Mouse (Mus musculus): ENCODE measurements around the gene Elavl3.

The Elavl3 gene

DNA sequence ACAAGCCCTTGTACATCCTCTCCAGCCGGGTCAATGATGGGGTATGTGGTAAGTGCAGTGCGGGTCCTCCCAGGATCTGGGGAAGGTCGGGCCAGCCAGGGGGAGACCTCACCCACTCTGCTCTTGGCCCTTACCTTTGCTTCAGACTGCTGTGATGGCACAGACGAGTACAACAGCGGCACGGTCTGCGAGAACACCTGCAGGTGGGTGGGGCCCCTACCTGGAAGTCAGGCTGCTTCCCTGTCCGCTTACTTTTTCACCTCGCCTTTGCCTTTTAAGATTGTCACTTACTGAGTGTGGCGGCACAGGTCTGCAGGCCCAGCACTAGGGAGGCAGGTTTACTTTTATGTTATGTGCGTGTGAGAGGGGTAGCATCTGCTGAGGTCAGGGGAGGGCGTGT is 47.3 kb downstream of the Elavl3 start:
- no peak for DNase-seq (ENCODE audit: low spot score in 2 of 2)

DNA sequence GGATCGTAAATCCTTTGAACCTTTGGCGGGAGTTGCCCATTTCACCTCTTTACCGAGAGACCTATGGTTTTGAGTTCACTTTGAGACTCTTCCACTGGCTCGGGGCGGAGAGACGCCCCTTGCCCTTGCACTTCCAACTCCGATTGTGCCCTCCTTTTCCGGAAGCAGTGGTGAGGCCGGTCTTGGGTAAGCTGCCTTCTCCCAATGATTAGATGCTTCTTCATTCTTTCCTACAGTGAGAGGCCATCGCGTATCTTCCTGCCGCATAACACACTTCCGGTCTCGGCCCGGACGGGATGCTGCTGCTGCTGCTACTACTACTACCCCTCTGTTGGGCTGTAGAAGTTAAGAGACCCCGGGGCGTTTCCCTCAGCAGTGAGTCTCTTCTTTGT is 48.7 kb downstream of the Elavl3 start:
- no peak for DNase-seq (ENCODE audit: low spot score in 2 of 2)

DNA sequence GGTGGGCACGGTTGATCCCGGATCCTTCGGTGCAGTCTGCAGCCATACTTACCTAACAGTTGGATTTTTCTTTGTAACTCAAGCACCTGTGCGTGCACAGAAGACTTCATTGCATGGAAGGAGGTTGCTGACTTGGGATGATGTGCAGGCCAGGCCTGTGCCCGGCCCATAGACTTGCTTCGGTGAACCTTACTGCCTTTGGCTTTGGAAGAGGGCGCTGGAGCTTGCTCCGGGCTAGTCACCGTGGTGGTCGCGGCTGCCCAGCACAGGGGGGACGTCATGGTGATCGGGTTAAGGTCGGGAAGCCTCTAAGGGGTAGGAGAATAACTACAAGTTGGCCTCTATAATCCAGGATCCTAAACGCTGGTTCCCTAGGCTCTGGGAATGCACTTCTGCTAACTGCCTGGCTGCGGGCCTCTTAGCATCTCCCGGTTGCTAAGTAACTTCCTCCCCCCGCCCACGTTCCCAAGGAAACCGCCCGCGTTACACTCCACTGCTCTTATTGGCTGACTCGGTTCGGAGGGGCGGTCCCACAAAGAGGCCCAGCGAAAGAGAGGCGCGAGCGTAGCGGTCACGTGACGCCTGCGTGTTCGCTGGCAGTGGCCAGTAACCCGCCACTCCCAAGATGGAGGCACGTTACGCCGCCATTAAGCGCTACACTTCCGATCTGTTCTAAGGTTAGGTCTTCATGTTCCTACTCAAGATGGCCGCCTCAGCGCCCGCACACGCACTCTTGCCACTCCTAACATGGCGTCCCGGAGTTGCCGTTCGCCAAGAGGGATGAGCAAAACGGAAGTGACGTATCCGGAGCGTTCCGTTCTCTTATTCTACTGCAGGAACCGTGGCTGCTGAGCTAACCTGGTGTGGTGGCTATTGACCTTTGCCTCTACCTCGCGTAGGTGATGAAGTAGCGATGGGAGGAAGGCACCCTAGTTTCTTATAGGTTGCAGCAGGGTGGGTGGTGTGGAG is 49.3 kb downstream of the Elavl3 start, which contains the start of the genes Ccdc151 and Prkcsh:
Gene Ccdc151 (minus strand): TSS at position 441 of the 969 bp plus-strand sequence.
Gene Prkcsh (plus strand): TSS at position 613 of the 969 bp plus-strand sequence.
- DNase-seq (ENCODE audit: low spot score in 2 of 2), result peak; percentile 100

DNA sequence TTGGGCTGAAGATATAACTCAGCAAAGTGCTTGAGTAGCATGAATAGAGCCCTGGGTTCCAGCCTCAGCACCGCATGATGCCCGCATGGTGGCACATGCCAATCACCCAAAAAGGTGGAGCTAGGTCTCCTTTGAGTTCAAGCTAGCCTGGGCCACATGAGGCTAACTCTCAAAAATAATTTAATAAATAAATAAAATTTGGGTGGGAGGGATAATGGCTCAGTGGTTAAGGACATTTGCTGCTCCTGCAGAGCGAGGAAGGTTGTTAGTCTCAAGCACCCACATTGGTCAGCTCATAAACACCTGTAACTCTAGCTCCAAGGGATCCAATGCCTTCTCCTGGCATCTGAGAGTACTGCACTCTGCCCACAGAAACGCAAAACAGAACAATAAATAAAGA is 50.2 kb downstream of the Elavl3 start:
- no peak for DNase-seq (ENCODE audit: low spot score in 2 of 2)

DNA sequence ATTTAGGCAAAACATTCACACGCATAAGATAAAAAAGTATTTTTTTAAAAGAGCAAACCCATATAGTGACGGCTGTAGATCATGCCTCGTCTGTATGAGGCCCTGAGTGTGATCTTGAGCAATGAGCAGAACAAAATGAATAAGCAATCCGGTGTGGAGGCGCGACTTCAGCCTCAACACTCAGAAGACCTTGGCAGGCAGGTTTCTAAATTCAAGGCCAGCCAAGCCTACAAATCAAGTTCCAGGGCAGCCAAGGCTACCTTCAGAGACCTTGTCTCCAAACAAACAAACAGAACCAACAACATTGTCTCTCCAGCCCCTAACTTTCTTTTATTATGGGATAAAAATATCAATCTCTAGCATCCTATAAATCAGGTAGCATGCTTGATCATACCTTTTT is 51.5 kb downstream of the Elavl3 start:
- DNase-seq (ENCODE audit: low spot score in 2 of 2), result no peak

DNA sequence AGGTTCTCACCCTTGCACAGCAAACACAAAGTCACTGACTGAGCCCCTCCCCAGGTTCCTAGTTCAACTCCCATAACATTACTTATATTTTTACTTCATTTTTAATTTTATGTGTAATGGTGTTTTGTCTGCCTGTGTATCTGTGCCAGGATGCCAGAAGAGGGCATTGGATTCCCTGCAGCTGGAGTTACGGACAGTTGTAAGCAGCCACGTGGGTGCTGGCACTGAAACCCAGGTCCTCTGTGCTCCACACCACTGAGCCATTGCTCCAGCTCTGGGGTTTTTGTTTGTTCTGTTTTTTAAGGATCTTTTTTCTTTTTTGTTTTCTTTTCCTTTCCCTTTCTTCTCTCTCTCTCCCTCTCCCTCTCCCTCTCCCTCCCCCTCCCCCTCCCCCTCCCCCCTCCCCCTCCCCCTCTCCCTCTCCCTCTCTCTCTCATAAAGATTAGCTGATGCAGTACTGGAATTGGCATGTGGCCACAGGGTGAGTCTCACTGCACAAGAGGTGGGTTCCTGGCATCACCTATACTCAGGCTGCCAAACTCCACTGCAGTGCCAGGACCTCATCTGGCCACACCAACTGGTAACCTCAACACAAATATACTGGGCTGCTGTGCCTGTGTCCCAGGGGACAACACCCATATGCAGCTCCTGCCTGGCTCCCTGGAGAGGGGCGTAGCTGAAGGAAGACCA is 55.5 kb downstream of the Elavl3 start:
- DNase-seq (ENCODE audit: low spot score in 2 of 2), result no peak

DNA sequence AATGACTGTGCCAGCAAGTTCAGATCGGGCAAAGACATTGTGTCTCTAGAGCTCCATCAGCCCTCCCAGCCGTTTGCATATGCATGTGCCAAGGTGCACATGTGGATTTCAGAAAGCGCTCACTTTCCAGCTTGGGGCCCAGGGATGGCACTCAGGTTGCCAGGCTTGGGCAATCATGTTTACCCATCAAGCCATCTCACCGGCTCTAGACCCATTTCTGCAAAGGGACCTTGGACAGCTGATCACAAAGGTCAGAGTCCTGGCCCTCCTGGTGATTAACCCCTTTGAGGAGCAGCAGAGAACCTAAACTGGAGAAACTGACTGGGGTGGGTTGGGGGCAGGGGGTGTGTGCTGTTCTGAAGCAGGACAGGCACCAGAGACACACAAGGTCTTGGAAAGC is 59.6 kb downstream of the Elavl3 start:
- no peak for DNase-seq (ENCODE audit: low spot score in 2 of 2)

DNA sequence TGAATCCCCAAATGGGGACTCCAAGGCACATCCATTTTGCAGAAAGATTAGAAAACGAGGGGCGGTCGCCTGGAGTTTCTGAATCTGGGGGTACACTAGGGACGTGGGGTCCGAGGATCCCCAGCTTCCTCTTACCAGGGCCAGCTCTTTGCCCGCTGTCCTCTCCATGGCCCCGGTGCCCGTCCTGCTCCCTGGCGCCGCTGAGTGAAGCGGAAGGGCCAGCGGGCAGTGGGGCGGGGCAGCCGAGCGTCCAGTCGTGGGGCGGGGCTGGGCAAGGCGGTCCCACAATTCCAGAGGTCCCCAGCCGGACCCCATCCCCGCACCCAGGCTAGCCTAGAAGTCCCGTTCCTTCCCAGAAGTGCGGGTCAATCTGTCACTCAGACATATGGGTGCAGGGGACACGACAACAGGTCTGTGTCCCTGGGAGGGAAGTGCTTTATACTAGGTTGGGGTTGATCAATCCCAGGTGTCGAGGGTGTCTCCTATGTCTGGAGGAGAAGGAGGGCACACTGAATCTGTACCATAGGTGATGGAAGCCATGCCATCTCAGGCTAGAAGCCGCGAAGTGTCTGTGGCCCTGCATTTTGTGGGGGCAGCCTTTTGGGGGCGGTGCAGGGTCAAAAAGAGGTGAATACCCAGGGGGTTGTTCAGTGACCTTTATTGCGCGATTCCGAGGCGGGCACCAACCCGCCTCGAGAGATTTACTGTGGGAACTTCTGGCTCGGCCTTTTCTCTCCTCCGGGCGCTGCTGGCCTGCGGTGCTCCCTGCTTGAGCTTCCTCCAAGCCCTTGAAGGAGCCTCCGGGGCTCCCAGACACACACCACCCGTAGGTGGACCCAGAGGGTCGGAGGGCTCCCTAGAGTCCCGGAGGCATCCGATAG is 62.4 kb downstream of the Elavl3 start, which contains the start of gene Rgl3:
Gene Rgl3 (minus strand): TSS at position 217 of the 881 bp plus-strand sequence.
- DNase-seq (ENCODE audit: low spot score in 2 of 2), result peak; percentile 51 to 57

DNA sequence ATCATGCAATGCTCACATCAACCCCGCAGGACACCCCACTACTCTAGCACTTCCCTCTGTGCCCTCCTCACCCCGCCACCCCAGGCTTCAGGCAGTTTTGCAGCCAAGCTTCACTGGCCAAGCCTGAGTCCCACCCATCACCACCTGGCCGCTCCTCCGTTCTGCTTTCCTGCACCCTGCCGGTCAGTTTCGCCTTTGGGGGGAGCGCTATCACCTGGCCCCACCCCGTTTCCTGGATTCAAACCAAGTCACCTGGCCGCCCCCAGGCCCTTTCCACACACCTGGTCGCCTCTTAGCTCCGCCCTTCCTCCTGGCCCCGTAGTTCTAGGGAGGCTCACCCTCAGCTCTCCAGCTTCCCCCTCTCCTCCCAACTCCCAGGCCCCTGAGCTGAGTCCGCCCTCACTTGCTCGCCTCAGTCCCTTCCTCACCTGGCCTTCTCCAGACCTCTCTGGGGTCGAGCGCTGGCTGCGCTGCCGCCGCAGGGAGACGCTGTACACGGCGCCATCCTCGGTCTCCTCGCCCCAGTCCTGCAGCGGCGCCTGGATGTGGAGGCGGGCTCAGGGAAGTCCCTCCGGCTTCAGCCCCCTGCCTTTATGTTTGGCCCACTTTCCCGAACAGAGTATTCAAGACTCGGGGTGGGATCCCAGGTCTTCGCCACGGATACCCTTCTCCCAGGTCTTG is 63.3 kb downstream of the Elavl3 start:
- DNase-seq (ENCODE audit: low spot score in 2 of 2), result no peak

DNA sequence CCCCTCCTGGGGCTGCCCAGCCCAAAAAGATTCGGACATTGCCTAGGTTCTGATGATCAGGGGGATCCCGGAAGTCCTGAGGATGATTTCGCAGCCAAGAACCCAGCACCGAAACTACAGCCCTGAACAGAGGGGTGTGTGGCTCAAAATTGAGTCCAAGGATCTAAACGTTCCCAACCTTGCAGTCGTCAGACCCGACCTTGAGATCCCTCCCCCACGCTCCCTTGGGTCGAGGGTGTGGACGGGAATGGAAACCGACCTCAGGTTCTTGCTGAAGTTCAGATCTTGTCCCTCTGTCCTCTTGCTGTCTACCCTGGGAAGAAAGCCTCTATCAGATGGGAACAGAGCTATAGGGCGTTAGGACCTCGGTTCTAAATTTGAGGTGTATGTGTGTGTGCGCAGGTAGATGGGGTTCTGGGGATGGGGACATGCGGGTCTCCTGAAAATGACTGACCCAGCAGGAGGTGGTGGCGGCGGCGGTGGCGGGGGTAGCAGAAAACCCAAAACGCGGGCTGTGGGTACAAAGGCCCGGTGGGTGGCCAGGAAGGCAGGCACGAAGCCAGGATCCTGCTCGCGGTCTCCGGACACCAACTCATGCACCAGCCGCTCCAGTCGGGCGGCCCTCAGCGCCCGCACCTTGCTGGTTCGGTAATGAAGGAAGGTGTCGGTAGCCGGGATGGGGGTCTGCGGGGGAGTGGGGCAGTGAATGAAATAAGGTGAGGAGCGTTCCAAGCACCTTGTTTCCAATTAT is 64.1 kb downstream of the Elavl3 start:
- no peak for DNase-seq (ENCODE audit: low spot score in 2 of 2)

DNA sequence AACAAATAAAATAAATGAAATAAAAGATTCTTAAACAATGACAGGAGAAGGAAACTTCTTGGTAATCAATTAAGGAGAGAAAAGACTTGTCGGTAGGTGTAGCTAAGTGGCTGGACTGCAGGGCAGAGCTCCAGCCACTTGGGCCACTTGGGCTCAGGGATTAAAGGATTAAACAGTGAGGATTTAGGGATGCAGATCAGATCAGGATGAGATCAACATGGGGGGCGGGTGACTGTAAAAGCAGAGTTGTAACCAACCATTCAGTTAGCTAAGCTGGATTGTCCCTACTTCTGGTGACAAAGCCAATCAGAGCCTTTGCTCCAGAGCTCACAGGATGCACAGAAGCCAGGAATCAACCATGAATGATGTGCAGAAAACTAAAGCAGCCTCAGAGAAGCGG is 67.9 kb downstream of the Elavl3 start:
- no peak for DNase-seq (ENCODE audit: low spot score in 2 of 2)

DNA sequence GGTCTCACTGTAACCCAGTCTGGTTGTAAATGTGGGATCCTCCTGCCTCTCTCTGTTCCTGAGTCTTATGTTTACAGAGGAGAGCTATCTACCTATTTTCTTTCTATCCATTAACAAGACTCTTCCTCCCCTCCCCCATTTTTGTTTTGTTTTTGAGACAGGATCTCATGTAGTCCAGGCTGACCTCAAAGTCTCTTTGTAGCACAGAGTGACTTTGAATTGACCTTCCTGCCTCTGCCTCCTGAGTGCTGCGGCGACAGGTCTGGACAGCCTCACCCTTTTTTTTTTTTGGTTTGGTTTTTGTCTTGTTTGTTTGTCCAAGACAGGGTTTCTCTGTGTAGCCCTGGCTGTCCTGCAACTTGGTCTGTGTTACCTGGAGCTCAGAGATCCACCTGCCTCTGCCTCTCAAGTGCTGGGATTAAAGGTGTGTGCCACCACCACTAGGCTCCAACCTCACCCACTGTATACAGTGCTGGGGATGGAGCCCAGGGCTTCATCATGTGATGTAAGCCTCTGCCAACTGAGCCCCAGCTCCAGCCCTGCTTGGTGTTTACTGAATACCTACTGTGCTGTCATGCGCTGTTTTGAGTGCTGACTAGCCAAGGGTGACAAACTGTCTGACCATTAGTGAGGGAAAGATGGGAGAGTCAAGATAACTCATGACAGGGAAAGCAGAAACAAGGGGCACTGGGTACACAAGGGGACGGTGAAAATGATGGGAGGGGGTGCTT is 73.3 kb downstream of the Elavl3 start:
- no peak for DNase-seq (ENCODE audit: low spot score in 2 of 2)

DNA sequence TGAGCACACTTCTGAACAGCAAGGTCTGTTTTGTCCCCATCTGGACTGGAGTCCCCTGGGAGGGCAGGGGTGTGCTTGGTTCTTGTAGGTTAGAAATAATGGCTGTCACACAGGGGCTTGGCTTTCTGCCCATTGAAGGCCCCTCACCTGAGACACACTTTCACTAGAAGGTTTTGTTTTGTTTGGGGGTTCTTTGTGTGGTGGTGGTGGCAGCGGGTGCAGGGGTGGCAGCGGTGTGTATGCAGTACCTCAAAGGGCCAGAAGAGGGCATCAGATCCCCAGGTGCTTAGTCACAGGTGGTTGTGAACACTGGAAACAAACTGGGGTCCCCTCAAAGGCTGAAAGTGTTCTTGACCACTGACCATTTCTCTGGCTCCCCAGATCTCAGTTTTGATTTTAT is 73.9 kb downstream of the Elavl3 start:
- no peak for DNase-seq (ENCODE audit: low spot score in 2 of 2)

DNA sequence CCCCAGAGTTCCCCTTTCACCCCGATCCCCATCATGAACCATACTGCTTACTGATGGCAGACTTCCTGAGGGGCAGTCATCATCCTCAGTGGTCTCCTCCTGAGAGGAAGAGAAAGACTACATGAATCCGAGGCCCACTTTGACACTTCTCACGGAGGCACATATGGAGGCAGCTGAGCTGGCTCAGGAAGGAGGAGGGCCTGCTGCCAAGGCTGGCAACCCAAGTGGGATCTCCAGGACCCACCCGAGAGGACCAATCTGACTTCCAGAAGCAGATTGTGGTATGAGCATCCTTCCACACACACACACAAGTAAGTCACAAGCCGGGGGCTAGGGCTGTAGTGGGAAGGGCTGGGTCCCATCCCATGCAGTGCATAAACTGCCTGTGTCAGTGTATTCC is 74.5 kb downstream of the Elavl3 start:
- DNase-seq (ENCODE audit: low spot score in 2 of 2), result no peak

DNA sequence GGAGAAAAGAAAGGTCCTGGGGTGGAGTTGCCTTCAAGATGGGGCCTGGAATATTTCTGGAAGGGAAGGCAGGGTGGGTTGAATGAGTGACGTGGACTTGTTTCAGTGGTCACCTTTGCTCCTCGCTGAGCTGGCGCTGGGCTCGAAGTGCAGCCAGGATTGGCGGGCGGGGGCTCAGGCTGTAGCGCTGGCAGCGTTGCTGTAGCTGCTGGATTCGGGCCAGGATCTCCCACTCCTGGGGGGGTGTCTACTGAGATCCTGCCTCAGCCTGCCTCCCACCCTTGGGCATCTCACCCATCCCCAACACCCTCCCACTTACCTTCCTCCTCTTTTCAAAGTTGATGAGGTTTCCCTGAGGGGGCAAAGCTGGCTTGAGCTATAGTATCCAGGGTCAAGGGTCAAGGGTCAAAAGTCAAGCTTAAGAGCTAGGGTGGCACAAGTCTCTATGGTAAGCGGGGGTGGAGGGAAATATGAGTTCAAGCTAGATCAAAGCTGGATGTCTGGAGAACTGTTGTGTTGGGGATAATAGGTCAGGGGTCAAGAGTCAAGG is 75.1 kb downstream of the Elavl3 start:
- DNase-seq (ENCODE audit: low spot score in 2 of 2), result no peak

DNA sequence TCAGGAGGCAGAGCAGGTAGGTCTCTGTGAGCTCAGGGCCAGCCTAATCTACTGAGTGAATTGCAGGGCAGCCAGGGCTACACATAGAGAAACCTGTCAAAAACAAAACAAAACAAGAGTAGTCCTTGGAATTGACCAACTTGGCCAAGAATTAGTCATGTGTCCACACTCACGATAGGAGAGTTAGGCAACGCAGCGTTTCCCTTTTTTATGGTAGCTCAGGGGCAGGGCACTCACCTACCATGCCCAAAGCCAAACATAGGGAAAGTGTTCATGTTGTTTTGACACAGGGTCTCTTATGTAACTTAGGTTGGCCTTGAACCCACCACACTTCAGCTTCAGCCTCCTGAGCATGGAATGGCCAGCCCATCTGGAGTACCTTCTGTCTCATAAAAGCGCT is 82.5 kb downstream of the Elavl3 start:
- no peak for DNase-seq (ENCODE audit: low spot score in 2 of 2)

DNA sequence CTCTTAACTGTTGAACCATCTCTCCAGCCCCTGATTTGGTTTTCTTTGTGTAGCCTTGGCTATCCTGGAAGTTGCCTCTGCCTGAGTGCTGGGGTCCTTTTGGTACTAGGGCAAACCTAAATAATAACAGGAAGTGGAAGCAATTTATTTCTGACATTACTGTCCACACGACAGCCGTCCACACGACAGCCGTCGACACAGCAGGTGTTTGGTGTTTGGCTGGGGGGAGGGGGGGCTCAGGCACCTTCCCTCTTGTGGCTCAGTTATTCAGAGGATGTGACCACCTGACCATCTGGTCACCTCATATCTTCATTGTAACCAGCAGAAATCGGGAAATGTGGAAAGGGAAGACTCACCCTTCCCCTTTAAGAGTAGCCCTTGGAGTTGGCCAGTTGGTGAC is 82.9 kb downstream of the Elavl3 start:
- no peak for DNase-seq (ENCODE audit: low spot score in 2 of 2)
